Mouse (Mus musculus): ENCODE results near the gene Gdpd5. TPM values are rescaled to one million over a fixed set of nuclear protein-coding genes. Genes with fewer than 3 reads are reported as not detected.

The Gdpd5 gene
- polyA plus RNA-seq, 1 experiment from 2014 or later, result 43.8 TPM

DNA sequence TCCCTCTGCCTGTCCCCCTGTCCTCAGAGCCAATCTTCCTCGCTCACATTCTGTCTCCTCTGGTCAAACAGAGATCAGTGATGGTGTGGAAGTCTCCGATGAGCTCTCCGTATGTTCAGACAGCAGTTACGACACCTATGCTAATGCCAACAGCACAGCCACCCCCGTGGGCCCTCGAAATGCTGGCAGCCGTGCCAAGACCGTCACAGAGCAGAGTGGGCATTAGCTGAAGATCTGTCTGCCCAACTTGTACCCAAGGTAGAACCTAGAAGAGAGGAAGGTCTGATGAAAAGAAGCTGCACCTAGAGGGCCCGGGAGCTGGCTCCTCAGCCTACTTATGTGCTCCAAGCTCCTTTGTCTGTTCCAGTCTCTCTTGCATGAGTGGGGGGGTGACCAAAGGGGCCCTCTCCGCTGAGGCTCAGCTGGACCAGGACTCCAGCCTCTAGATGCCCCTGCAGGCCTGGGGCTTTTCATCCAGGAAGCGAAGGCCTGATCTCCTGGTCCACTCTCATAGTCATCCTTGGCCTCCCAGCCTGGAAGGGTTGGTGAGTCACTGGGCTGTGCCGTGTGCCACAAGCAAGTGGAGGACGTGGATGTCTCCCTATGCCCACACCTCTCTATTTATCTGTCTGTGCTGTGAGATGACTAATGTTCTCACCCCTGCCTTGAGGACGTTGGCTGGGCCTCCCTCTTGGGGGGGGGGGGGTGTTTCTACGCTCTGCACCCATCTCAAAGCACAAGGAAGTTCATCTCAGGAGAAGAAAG is 78.9 kb downstream of the Gdpd5 start:
- Histone ChIP-seq H3K27me3 (ENCODE audit: insufficient read depth, poor library complexity, severe bottlenecking) (no peaks in the 10 kb centered on the region), H3K36me3 (peaks cover 48% of the 10 kb centered on the region), H3K4me3 (no peak overlapping the region), H3K4me1 (replicated peaks) (peaks cover 13% of the 10 kb centered on the region), H3K27ac (no peak overlapping the region), H3K9me3 (no peaks in the 10 kb centered on the region)
- 93% methylated on average over 15 of the region's 15 CpGs for WGBS
- DNase-seq (ENCODE audit: low spot score), result no peak

DNA sequence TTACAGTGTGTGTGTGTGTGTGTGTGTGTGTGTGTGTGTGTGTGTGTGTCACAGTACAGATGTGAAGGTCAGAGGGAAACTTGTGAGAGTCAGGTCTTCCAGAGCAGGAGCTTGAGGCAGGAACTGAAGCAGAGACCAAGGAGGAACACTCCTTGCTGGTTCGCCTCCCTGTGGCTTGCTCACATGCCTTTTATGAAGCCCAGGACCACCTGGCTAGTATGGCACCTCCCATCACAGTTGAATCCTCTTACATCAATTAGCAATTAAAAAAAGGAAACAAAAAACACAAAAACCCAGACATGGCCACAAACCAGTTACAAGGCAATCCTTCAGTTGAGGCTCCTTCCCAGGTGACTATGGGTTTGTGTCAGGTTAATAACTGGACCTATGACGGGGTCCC is 81.9 kb downstream of the Gdpd5 start:
- no peak overlapping the region for H3K4me3 ChIP-seq
- 81% methylated on average over 2 of the region's 2 CpGs for WGBS
- H3K27me3 ChIP-seq (ENCODE audit: insufficient read depth, poor library complexity, severe bottlenecking), result peaks cover 20% of the 10 kb centered on the region
- no peaks in the 10 kb centered on the region for H3K9me3 ChIP-seq
- peaks cover 33% of the 10 kb centered on the region for H3K36me3 ChIP-seq
- no peak for DNase-seq (ENCODE audit: low spot score)
- H3K27ac ChIP-seq, result no peak overlapping the region
- H3K4me1 ChIP-seq (replicated peaks), result peaks cover 40% of the 10 kb centered on the region

DNA sequence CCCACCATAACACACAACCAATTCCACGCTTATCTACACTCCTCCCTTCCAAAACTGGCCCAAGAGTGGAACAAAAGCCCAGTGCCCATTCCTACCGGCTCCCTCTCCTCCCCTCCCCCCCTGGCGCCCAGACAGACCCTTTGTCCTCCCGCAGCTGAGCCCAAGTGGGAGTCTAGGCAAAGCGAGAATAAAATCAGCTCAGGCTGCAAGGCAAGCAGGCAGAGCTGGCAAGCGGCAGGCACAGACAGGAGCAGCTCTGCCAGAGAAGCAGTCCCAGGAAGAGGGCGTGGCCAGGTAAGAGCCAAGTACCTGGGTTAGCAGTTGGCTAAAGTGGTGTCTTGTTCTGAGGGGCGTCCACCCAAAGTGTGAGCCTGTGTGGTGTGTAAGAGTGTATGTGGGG is 84.6 kb downstream of the Gdpd5 start, which contains the start of gene Klhl35:
Klhl35 (plus strand) TSS at position 194 of the 400 bp plus-strand sequence.
- Histone ChIP-seq H3K36me3 (peaks cover 10% of the 10 kb centered on the region), H3K4me1 (replicated peaks) (peaks cover 51% of the 10 kb centered on the region), H3K27me3 (ENCODE audit: insufficient read depth, poor library complexity, severe bottlenecking) (peaks cover 47% of the 10 kb centered on the region), H3K27ac (peak within 1 kb of the TSS; percentile 88), H3K9me3 (no peaks in the 10 kb centered on the region), H3K4me3 (peak within 1 kb of the TSS; percentile 60)
- 20% methylated on average over 8 of the region's 8 CpGs for WGBS
- DNase-seq (ENCODE audit: low spot score), result peak; percentile 59

DNA sequence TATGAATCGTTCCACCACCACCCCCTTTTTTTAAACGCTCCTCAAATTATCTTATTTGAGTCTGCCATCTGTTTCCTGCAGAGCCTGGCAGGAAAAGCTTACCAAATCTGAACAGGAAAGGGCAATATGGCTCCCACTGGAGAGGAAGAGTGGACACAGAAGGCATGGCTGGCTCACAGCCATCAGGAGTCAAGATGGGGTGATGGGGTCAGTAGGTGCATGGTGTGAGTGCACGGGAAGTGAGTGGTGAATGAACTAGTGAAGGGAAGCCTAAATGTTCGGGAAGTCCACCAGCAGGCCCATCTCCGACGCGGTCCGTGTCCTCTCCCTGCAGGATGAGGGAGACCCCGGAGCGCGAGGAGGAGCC is 86.7 kb downstream of the Gdpd5 start:
- WGBS, result 26% methylated on average over 11 of the region's 11 CpGs
- DNase-seq (ENCODE audit: low spot score), result no peak
- Histone ChIP-seq H3K9me3 (no peaks in the 10 kb centered on the region), H3K36me3 (peaks cover 22% of the 10 kb centered on the region), H3K4me1 (replicated peaks) (peaks cover 55% of the 10 kb centered on the region), H3K27me3 (ENCODE audit: insufficient read depth, poor library complexity, severe bottlenecking) (peaks cover 49% of the 10 kb centered on the region), H3K27ac (peak overlapping the region; percentile 90), H3K4me3 (peak overlapping the region; percentile 60)

DNA sequence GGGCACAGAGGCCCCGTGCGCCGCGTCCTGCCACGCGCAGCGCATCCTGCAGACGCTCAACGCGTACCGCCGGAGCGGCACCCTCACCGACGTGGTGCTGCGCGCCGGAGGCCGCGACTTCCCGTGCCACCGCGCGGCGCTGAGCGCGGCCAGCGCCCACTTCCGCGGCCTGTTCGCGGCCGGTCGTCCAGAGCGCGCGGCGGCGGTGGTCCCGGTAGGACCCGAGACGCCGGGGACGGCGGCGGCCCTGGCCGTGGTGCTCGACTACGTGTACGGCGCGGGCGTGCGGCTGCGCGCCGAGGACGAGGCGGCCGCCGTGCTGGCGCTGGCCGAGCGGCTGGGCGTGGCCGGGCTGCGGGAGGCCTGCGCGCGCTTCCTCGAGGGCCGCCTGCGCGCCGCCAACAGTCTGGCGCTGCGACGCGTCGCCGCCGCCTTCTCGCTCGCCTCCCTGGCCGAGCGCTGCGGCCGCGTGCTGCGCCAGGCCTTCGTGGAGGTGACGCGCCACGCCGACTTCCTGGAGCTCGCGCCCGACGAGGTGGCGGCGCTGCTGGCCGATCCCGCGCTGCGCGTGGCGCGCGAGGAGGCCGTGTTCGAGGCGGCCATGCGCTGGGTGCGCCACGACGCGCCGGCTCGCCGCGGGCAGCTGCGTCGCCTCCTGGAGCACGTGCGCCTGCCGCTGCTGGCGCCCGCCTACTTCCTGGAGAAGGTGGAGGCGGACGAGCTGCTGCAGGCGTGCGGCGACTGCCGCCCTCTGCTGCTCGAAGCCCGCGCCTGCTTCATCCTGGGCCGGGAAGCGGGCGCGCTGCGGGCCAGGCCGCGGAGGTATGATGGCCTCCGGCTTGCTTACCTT is 87.3 kb downstream of the Gdpd5 start:
- peak; percentile 76 for DNase-seq (ENCODE audit: low spot score)
- H3K4me3 ChIP-seq, result peak overlapping the region; percentile 60
- H3K27ac ChIP-seq, result peak overlapping the region; percentile 90
- H3K9me3 ChIP-seq, result no peaks in the 10 kb centered on the region
- WGBS, result 3% methylated on average over 145 of the region's 145 CpGs
- peaks cover 49% of the 10 kb centered on the region for H3K27me3 ChIP-seq (ENCODE audit: insufficient read depth, poor library complexity, severe bottlenecking)
- H3K36me3 ChIP-seq, result peaks cover 28% of the 10 kb centered on the region
- H3K4me1 ChIP-seq (replicated peaks), result peaks cover 56% of the 10 kb centered on the region

DNA sequence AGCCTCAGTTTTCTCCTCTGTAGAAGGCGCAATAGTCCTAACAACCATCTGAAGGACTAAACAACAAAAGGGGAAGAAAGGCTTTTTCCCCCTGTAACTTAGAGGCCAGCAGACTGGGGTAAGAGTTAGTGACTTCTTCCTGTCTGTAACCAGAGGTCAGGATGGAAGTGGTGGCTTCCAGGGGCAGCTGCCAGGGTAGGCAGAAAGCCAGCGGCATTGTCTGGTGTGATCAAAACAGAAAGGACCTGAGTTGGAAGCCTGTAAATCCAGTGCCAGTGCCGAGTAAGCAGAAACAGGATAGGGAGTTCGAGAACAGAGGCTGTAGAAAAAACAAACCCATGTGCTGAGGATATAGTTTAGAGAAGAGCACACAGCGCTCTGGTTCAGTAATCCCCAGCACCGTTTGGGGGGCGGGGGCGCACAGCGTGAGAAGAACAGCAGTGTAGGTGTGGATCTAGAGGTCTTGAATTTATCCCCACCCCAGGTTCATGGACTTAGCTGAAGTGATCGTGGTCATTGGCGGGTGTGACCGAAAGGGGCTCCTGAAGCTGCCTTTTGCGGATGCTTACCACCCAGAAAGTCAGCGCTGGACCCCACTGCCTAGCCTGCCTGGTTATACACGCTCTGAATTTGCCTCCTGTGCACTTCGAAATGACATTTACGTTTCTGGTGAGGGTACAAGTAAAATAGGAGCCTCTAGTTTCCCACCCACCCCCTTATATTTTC is 88.6 kb downstream of the Gdpd5 start:
- Histone ChIP-seq H3K4me1 (replicated peaks) (peaks cover 68% of the 10 kb centered on the region), H3K27me3 (ENCODE audit: insufficient read depth, poor library complexity, severe bottlenecking) (peaks cover 49% of the 10 kb centered on the region), H3K36me3 (peaks cover 41% of the 10 kb centered on the region), H3K27ac (0 out of 2 replicates have a peak overlapping the region, but pooled peaks have one; percentile 12), H3K4me3 (no peak overlapping the region), H3K9me3 (no peaks in the 10 kb centered on the region)
- no peak for DNase-seq (ENCODE audit: low spot score)
- 86% methylated on average over 17 of the region's 17 CpGs for WGBS

DNA sequence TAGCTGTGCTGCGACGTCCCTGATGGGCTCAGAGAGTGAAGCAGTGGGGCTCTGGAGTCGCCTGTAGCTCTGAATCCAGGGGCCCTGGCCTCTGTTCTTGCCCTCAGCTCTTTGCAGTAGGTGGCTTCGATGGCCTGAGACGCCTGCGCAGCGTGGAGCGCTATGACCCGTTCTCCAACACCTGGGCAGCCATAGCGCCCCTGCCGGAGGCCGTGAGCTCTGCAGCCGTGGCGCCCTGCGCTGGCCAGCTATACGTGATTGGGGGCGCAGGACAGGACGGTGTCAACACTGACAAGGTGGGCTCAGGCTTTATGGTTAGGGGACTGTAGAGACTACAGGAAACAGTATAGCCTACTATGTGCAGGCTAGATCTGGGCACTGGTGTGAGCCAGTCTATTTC is 90.4 kb downstream of the Gdpd5 start:
- Histone ChIP-seq H3K4me3 (no peak overlapping the region), H3K27ac (no peak overlapping the region), H3K36me3 (peaks cover 55% of the 10 kb centered on the region), H3K27me3 (ENCODE audit: insufficient read depth, poor library complexity, severe bottlenecking) (peaks cover 45% of the 10 kb centered on the region), H3K4me1 (replicated peaks) (peaks cover 60% of the 10 kb centered on the region), H3K9me3 (no peaks in the 10 kb centered on the region)
- DNase-seq (ENCODE audit: low spot score), result no peak
- WGBS, result 58% methylated on average over 18 of the region's 18 CpGs

DNA sequence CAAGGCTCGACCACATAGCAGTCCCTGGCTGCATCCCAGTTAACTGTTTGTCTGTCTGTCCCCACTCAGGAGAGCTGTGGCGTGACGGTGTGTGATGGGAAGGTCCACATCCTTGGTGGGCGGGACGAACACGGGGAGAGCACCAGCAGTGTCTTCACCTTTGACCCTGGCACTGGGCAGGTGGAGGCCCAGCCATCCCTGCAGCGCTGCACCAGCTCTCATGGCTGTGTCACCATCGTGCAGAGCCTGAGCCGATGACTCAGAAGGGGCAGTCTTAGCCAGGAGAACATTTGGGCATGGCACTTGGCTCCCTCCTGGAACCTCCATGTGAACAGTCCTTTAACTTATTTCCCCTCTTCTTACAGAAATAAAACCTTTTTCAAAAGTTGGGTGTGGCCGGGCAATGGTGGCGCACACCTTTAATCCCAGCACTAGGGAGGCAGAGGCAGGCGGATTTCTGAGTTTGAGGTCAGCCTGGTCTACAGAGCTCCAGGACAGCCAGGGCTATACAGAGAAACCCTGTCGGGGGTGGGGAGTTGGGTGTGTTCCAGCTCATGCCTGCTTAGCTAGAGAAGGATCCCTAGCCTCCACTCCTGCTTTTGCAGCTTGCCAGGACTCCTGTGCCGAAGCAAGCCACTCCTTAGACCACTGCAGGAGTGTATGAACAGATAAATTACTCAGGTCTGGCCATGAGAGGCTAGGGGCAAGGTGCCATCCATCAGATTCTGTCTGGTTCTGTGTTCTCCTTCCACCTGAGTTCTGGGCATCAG is 92.6 kb downstream of the Gdpd5 start:
- WGBS, result 91% methylated on average over 14 of the region's 14 CpGs
- Histone ChIP-seq H3K9me3 (no peaks in the 10 kb centered on the region), H3K4me3 (no peak overlapping the region), H3K36me3 (peaks cover 77% of the 10 kb centered on the region), H3K27me3 (ENCODE audit: insufficient read depth, poor library complexity, severe bottlenecking) (peaks cover 22% of the 10 kb centered on the region), H3K27ac (peak overlapping the region; percentile 78), H3K4me1 (replicated peaks) (peaks cover 45% of the 10 kb centered on the region)
- DNase-seq (ENCODE audit: low spot score), result no peak

DNA sequence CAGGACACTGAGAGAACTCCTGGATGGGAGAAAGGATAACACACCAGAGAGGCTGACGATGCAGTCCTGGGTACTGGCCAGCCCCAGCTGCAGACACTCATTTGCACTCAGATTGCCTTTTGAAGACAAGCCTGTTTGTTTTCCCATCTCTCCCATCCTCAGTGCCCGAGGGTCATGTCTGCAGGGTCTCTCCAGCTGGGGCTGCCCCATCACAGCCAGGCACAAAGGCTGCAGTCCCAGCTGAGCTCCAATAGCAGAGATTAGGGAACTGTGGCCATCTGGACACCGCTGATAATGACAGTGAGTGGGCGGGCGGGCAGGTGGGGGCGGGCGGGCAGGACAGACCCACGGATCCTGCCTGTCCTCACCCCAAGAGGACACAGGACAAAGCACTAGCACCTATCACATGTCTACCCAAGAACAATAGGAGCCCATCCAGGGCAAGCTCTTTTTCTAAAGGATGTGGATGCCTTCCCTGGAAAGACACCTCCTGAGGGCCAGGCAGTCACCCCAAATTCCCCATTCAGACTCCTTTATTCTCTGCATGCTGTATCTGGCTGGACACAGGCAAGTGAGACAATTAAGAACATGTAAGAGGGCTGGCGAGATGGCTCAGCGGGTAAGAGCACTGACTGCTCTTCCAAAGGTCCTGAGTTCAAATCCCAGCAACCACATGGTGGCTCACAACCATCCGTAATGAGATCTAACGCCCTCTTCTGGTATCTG is 93.8 kb downstream of the Gdpd5 start:
- H3K9me3 ChIP-seq, result no peaks in the 10 kb centered on the region
- WGBS, result 59% methylated on average over 12 of the region's 12 CpGs
- H3K27me3 ChIP-seq (ENCODE audit: insufficient read depth, poor library complexity, severe bottlenecking), result peaks cover 11% of the 10 kb centered on the region
- DNase-seq (ENCODE audit: low spot score), result peak; percentile 67
- H3K27ac ChIP-seq, result peak overlapping the region; percentile 78
- H3K36me3 ChIP-seq, result peaks cover 89% of the 10 kb centered on the region
- peaks cover 48% of the 10 kb centered on the region; the same call in 1 of the 2 replicates for H3K4me1 ChIP-seq (replicated peaks)
- no peak overlapping the region for H3K4me3 ChIP-seq

DNA sequence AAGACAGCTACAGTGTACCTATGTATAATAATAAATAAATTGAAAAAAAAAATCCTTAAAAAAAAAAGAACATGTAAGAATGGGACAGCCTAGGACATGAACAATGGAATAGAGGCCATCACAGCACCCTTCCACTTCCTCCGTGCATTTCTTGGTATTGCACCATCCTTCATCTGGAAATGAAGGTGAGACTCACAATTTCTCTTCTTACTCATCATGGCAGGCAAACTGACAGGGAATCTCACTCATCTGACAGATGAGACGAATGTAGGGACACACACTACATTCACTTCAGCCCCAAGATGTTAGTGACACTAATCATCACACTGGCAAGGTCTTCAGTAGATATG is 94.3 kb downstream of the Gdpd5 start:
- H3K36me3 ChIP-seq, result peaks cover 94% of the 10 kb centered on the region
- WGBS, result 83% methylated on average over 2 of the region's 2 CpGs
- DNase-seq (ENCODE audit: low spot score), result no peak

DNA sequence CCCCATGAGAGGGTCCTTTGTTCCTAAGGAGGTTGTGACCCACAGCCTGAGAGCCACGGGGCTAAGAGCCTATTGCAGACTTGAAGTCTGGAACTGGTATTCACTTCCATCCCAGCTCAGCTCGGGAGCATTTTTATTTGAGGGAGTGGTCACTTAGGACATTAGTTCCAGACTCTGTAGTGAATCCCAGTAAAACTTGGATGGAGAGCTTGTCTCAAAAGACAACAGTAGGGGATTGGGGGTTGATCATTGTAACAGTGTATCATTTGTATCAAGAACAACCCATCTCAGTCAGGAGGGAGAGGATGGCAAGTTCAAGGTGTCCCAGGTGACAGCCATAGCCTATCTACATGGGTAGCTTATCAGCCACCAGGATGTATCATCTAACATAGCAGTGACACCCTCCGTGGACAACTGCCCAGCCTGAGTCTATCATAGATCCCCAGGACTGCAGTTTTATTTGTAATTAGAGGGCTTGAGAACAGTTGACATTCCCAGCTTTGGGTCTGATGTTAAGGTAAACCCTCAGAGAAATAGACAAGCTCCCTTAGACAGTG is 95.4 kb downstream of the Gdpd5 start:
- peaks cover 60% of the 10 kb centered on the region for H3K4me1 ChIP-seq (replicated peaks)
- no peak overlapping the region for H3K4me3 ChIP-seq
- no peaks in the 10 kb centered on the region for H3K9me3 ChIP-seq
- WGBS, result 40% methylated on average over 3 of the region's 3 CpGs
- H3K36me3 ChIP-seq, result peaks cover 96% of the 10 kb centered on the region
- DNase-seq (ENCODE audit: low spot score), result no peak
- peak overlapping the region; percentile 50; the same call in 1 of the 2 replicates for H3K27ac ChIP-seq
- H3K27me3 ChIP-seq (ENCODE audit: insufficient read depth, poor library complexity, severe bottlenecking), result no peaks in the 10 kb centered on the region

More for the DNA sequence above, 94.3 kb downstream of the Gdpd5 start:
- Histone ChIP-seq H3K4me1 (replicated peaks) (peaks cover 52% of the 10 kb centered on the region), H3K27ac (0 out of 2 replicates have a peak overlapping the region, but pooled peaks have one; percentile 78), H3K27me3 (ENCODE audit: insufficient read depth, poor library complexity, severe bottlenecking) (peaks cover 5% of the 10 kb centered on the region; the same call in 1 of the 2 replicates), H3K9me3 (no peaks in the 10 kb centered on the region), H3K4me3 (no peak overlapping the region)
